Mouse (Mus musculus): Measurements from ENCODE around the gene Klhl12. TPM values are rescaled to one million over a fixed set of nuclear protein-coding genes. Genes with fewer than 3 reads are reported as not detected.

Gene Klhl12
- total RNA-seq, 2 experiments from 2014 or later: 37.2 to 41.5 TPM

Other genes with a start within 250 kb of the Klhl12 start
- gene Adora1, start 220.1 kb upstream of the Klhl12 start, total RNA-seq (2021): 100 to 1,000 TPM; 213 to 218 TPM
- not detected for gene Myog, start 165.5 kb upstream of the Klhl12 start, total RNA-seq (2021)
- gene Ppfia4, start 122.6 kb upstream of the Klhl12 start, total RNA-seq (2021): 10 to 100 TPM; 82.3 to 86.7 TPM
- 10 to 100 TPM; 80.0 to 84.3 TPM for gene Tmem183a, start 93.6 kb upstream of the Klhl12 start, total RNA-seq (2021)
- not detected for gene 4933406M09Rik, start 69.6 kb upstream of the Klhl12 start, total RNA-seq (2021)
- 10 to 100 TPM; 24.0 to 31.4 TPM for gene Cyb5r1, start 50.0 kb upstream of the Klhl12 start, total RNA-seq (2021)
- 10 to 100 TPM; 62.2 to 64.1 TPM for gene Adipor1, start 40.2 kb upstream of the Klhl12 start, total RNA-seq (2021)
- gene Rabif, start 39.1 kb downstream of the Klhl12 start, total RNA-seq (2021): 10 to 100 TPM; 26.7 to 27.8 TPM
- under 1 TPM in 1 of 2 experiments, not detected in 1; 0.38 TPM for gene Mgat4e, start 94.2 kb downstream of the Klhl12 start, total RNA-seq (2021)
- 10 to 100 TPM; 69.7 to 74.6 TPM for gene Kdm5b, start 104.6 kb downstream of the Klhl12 start, total RNA-seq (2021)
- 10 to 100 TPM; 21.2 to 21.9 TPM for gene Syt2, start 191.1 kb downstream of the Klhl12 start, total RNA-seq (2021)

Data from layer of hippocampus, postnatal 14 days (tissue).